Mouse (Mus musculus): ENCODE results near the gene Mpped1. TPM values are rescaled to one million over a fixed set of nuclear protein-coding genes. Genes with fewer than 3 reads are reported as not detected.

Mpped1 gene
- polyA plus RNA-seq, 1 experiment from 2014 or later = 4.9 TPM

GRCm38 (mm10) chr15:83772460-83772859 is 6.8 kb upstream of the Mpped1 start:
- no peak overlapping the region for H3K9ac ChIP-seq
- H3K9me3 ChIP-seq (replicated peaks) = no peaks in the 10 kb centered on the region
- H3K27me3 ChIP-seq = peaks cover 15% of the 10 kb centered on the region; the same call in 1 of the 2 replicates
- 69% methylated on average over 5 of the region's 5 CpGs for WGBS
- no peak overlapping the region for H3K4me2 ChIP-seq (replicated peaks)
- ATAC-seq (ENCODE audit: low FRiP score) = no peak
- no peaks in the 10 kb centered on the region for H3K36me3 ChIP-seq
- H3K27ac ChIP-seq = no peak overlapping the region
- no peak overlapping the region for H3K4me3 ChIP-seq
- H3K4me1 ChIP-seq = 0 out of 2 replicates have a peak, but pooled peaks cover 3% of the 10 kb centered on the region

- Histone ChIP-seq H3K27ac (no peak overlapping the region), H3K4me1 (0 out of 2 replicates have a peak, but pooled peaks cover 3% of the 10 kb centered on the region), H3K36me3 (no peaks in the 10 kb centered on the region), H3K4me2 (replicated peaks) (no peak overlapping the region), H3K9ac (no peak overlapping the region), H3K9me3 (replicated peaks) (no peaks in the 10 kb centered on the region), H3K4me3 (no peak overlapping the region), H3K27me3 (peaks cover 18% of the 10 kb centered on the region)
- ATAC-seq (ENCODE audit: low FRiP score) = no peak
- WGBS = 87% methylated on average over 4 of the region's 4 CpGs
Observed at GRCm38 (mm10) chr15:83772953-83773352, 6.3 kb upstream of the Mpped1 start.

GRCm38 (mm10) chr15:83774922-83775321 is 4.3 kb upstream of the Mpped1 start:
- ATAC-seq (ENCODE audit: low FRiP score) = no peak
- Histone ChIP-seq H3K36me3 (no peaks in the 10 kb centered on the region), H3K9me3 (replicated peaks) (no peaks in the 10 kb centered on the region), H3K27ac (no peak overlapping the region), H3K4me1 (peaks cover 5% of the 10 kb centered on the region; the same call in 1 of the 2 replicates), H3K27me3 (peaks cover 33% of the 10 kb centered on the region), H3K4me2 (replicated peaks) (no peak overlapping the region), H3K4me3 (no peak overlapping the region), H3K9ac (no peak overlapping the region)
- WGBS = 71% methylated on average over 4 of the region's 4 CpGs

GRCm38 (mm10) chr15:83776265-83777000 is 2.8 kb upstream of the Mpped1 start:
- ATAC-seq (ENCODE audit: low FRiP score) = no peak
- Histone ChIP-seq H3K27me3 (peaks cover 44% of the 10 kb centered on the region), H3K4me2 (replicated peaks) (no peak overlapping the region), H3K9ac (no peak overlapping the region), H3K36me3 (no peaks in the 10 kb centered on the region), H3K4me3 (no peak overlapping the region), H3K9me3 (replicated peaks) (no peaks in the 10 kb centered on the region), H3K4me1 (peaks cover 10% of the 10 kb centered on the region; the same call in 1 of the 2 replicates), H3K27ac (no peak overlapping the region)
- 76% methylated on average over 6 of the region's 6 CpGs for WGBS

GRCm38 (mm10) chr15:83777476-83777875 is 1.8 kb upstream of the Mpped1 start:
- no peak for ATAC-seq (ENCODE audit: low FRiP score)
- no peaks in the 10 kb centered on the region for H3K36me3 ChIP-seq
- H3K4me2 ChIP-seq (replicated peaks) = no peak overlapping the region
- H3K4me3 ChIP-seq = no peak overlapping the region
- H3K9ac ChIP-seq = no peak overlapping the region
- no peaks in the 10 kb centered on the region for H3K9me3 ChIP-seq (replicated peaks)
- no peak overlapping the region for H3K27ac ChIP-seq
- peaks cover 50% of the 10 kb centered on the region for H3K27me3 ChIP-seq
- peaks cover 10% of the 10 kb centered on the region; the same call in 1 of the 2 replicates for H3K4me1 ChIP-seq
- 71% methylated on average over 6 of the region's 6 CpGs for WGBS

- Histone ChIP-seq H3K9ac (peak overlapping the region; percentile 75), H3K4me1 (peaks cover 10% of the 10 kb centered on the region; the same call in 1 of the 2 replicates), H3K4me3 (peak overlapping the region; percentile 70), H3K27me3 (peaks cover 58% of the 10 kb centered on the region), H3K27ac (no peak overlapping the region), H3K9me3 (replicated peaks) (no peaks in the 10 kb centered on the region), H3K36me3 (no peaks in the 10 kb centered on the region), H3K4me2 (replicated peaks) (peak overlapping the region; percentile 95)
- peak; percentile 29; the same call in 1 of the 2 replicates for ATAC-seq (ENCODE audit: low FRiP score)
- WGBS = 4% methylated on average over 32 of the region's 92 CpGs
Observed at GRCm38 (mm10) chr15:83779855-83780740, 831 bp downstream of the Mpped1 start.

- peaks cover 52% of the 10 kb centered on the region for H3K27me3 ChIP-seq
- peaks cover 10% of the 10 kb centered on the region; the same call in 1 of the 2 replicates for H3K4me1 ChIP-seq
- ATAC-seq (ENCODE audit: low FRiP score) = no peak
- H3K36me3 ChIP-seq = no peaks in the 10 kb centered on the region
- no peak overlapping the region for H3K4me2 ChIP-seq (replicated peaks)
- no peak overlapping the region for H3K4me3 ChIP-seq
- H3K9me3 ChIP-seq (replicated peaks) = no peaks in the 10 kb centered on the region
- H3K9ac ChIP-seq = no peak overlapping the region
- no peak overlapping the region for H3K27ac ChIP-seq
- 81% methylated on average over 11 of the region's 11 CpGs for WGBS
Observed at GRCm38 (mm10) chr15:83781304-83781703, 2.0 kb downstream of the Mpped1 start.

GRCm38 (mm10) chr15:83782284-83782683 is 3.0 kb downstream of the Mpped1 start:
- peaks cover 49% of the 10 kb centered on the region for H3K27me3 ChIP-seq
- no peak for ATAC-seq (ENCODE audit: low FRiP score)
- no peaks in the 10 kb centered on the region for H3K36me3 ChIP-seq
- 73% methylated on average over 9 of the region's 9 CpGs for WGBS
- H3K4me1 ChIP-seq = peaks cover 10% of the 10 kb centered on the region; the same call in 1 of the 2 replicates
- H3K9me3 ChIP-seq (replicated peaks) = no peaks in the 10 kb centered on the region
- H3K9ac ChIP-seq = no peak overlapping the region
- H3K4me3 ChIP-seq = no peak overlapping the region
- H3K27ac ChIP-seq = no peak overlapping the region
- no peak overlapping the region for H3K4me2 ChIP-seq (replicated peaks)

GRCm38 (mm10) chr15:83784772-83785171 is 5.5 kb downstream of the Mpped1 start:
- Histone ChIP-seq H3K4me3 (no peak overlapping the region), H3K27me3 (peaks cover 29% of the 10 kb centered on the region), H3K9ac (no peak overlapping the region), H3K4me1 (peaks cover 8% of the 10 kb centered on the region; the same call in 1 of the 2 replicates), H3K27ac (no peak overlapping the region), H3K9me3 (replicated peaks) (no peaks in the 10 kb centered on the region), H3K36me3 (no peaks in the 10 kb centered on the region), H3K4me2 (replicated peaks) (no peak overlapping the region)
- 75% methylated on average over 9 of the region's 9 CpGs for WGBS
- no peak for ATAC-seq (ENCODE audit: low FRiP score)

- 73% methylated on average over 9 of the region's 9 CpGs for WGBS
- H3K9ac ChIP-seq = no peak overlapping the region
- no peak overlapping the region for H3K4me3 ChIP-seq
- H3K4me2 ChIP-seq (replicated peaks) = no peak overlapping the region
- no peaks in the 10 kb centered on the region for H3K36me3 ChIP-seq
- H3K9me3 ChIP-seq (replicated peaks) = no peaks in the 10 kb centered on the region
- no peak for ATAC-seq (ENCODE audit: low FRiP score)
- no peaks in the 10 kb centered on the region for H3K27me3 ChIP-seq
- H3K4me1 ChIP-seq = no peaks in the 10 kb centered on the region
- H3K27ac ChIP-seq = no peak overlapping the region
Observed at GRCm38 (mm10) chr15:83789046-83789445, 9.8 kb downstream of the Mpped1 start.

- ATAC-seq (ENCODE audit: low FRiP score) = no peak
- WGBS = 62% methylated on average over 7 of the region's 7 CpGs
Observed at GRCm38 (mm10) chr15:83796924-83797323, 17.7 kb downstream of the Mpped1 start.

GRCm38 (mm10) chr15:83798964-83799363 is 19.7 kb downstream of the Mpped1 start:
- Histone ChIP-seq H3K9me3 (replicated peaks) (no peaks in the 10 kb centered on the region), H3K4me3 (no peak overlapping the region), H3K27ac (no peak overlapping the region), H3K4me1 (peaks cover 21% of the 10 kb centered on the region), H3K4me2 (replicated peaks) (no peak overlapping the region), H3K9ac (no peak overlapping the region), H3K27me3 (no peaks in the 10 kb centered on the region; the same call in 1 of the 2 replicates), H3K36me3 (no peaks in the 10 kb centered on the region)
- no peak for ATAC-seq (ENCODE audit: low FRiP score)
- 83% methylated on average over 11 of the region's 11 CpGs for WGBS

More at GRCm38 (mm10) chr15:83796924-83797323, 17.7 kb downstream of the Mpped1 start:
- Histone ChIP-seq H3K9me3 (replicated peaks) (no peaks in the 10 kb centered on the region), H3K9ac (no peak overlapping the region), H3K27me3 (no peaks in the 10 kb centered on the region), H3K4me1 (peaks cover 21% of the 10 kb centered on the region), H3K36me3 (no peaks in the 10 kb centered on the region), H3K4me3 (no peak overlapping the region), H3K4me2 (replicated peaks) (no peak overlapping the region), H3K27ac (no peak overlapping the region)
